Mouse (Mus musculus): ENCODE measurements at regions not wholly inside any gene's neighbourhood (a gene's known extent, or its start where the extent isn't known, plus 50 kb on each side); places are given as distances from the start of the nearest gene placed in this dataset.

GRCm38 (mm10) chr12:13073126-13073886 lies 131.6 kb upstream of the Mycn start:
- no peak for TF ChIP-seq GATA4 (IDR thresholded peaks at IDR 0.05; ENCODE audit: insufficient replicate concordance, low read length)

GRCm38 (mm10) chr12:13067295-13067694 lies 125.6 kb upstream of the Mycn start:
- TF ChIP-seq GATA4 (IDR thresholded peaks at IDR 0.05; ENCODE audit: insufficient replicate concordance, low read length) = no peak

- TF ChIP-seq GATA4 (IDR thresholded peaks at IDR 0.05; ENCODE audit: insufficient replicate concordance, low read length) = no peak
Observed at GRCm38 (mm10) chr12:13066604-13067181, 125.0 kb upstream of the Mycn start.

- TF ChIP-seq GATA4 (IDR thresholded peaks at IDR 0.05; ENCODE audit: insufficient replicate concordance, low read length) = no peak
Observed at GRCm38 (mm10) chr12:13059473-13059872, 117.8 kb upstream of the Mycn start.

- TF ChIP-seq GATA4 (IDR thresholded peaks at IDR 0.05; ENCODE audit: insufficient replicate concordance, low read length) = no peak
Observed at GRCm38 (mm10) chr12:13056246-13056645, 114.5 kb upstream of the Mycn start.

- TF ChIP-seq GATA4 (IDR thresholded peaks at IDR 0.05; ENCODE audit: insufficient replicate concordance, low read length) = no peak
Observed at GRCm38 (mm10) chr12:13054611-13055010, 112.9 kb upstream of the Mycn start.

- TF ChIP-seq GATA4 (IDR thresholded peaks at IDR 0.05; ENCODE audit: insufficient replicate concordance, low read length) = no peak
Observed at GRCm38 (mm10) chr12:13053746-13054145, 112.0 kb upstream of the Mycn start.

- no peak for TF ChIP-seq GATA4 (IDR thresholded peaks at IDR 0.05; ENCODE audit: insufficient replicate concordance, low read length)
Observed at GRCm38 (mm10) chr12:13052845-13053623, 111.3 kb upstream of the Mycn start.

- no peak for TF ChIP-seq GATA4 (IDR thresholded peaks at IDR 0.05; ENCODE audit: insufficient replicate concordance, low read length)
Observed at GRCm38 (mm10) chr12:13052164-13052563, 110.5 kb upstream of the Mycn start.

- no peak for TF ChIP-seq GATA4 (IDR thresholded peaks at IDR 0.05; ENCODE audit: insufficient replicate concordance, low read length)
Observed at GRCm38 (mm10) chr12:13049659-13050058, 107.9 kb upstream of the Mycn start.

- TF ChIP-seq GATA4 (IDR thresholded peaks at IDR 0.05; ENCODE audit: insufficient replicate concordance, low read length) = no peak
Observed at GRCm38 (mm10) chr12:13048168-13048727, 106.5 kb upstream of the Mycn start.

GRCm38 (mm10) chr12:13042934-13043333 lies 101.2 kb upstream of the Mycn start:
- TF ChIP-seq GATA4 (IDR thresholded peaks at IDR 0.05; ENCODE audit: insufficient replicate concordance, low read length) = no peak

- no peak for TF ChIP-seq GATA4 (IDR thresholded peaks at IDR 0.05; ENCODE audit: insufficient replicate concordance, low read length)
Observed at GRCm38 (mm10) chr12:13035108-13035741, 93.5 kb upstream of the Mycn start.

- TF ChIP-seq GATA4 (IDR thresholded peaks at IDR 0.05; ENCODE audit: insufficient replicate concordance, low read length) = no peak
Observed at GRCm38 (mm10) chr12:13030333-13030732, 88.6 kb upstream of the Mycn start.

- no peak for TF ChIP-seq GATA4 (IDR thresholded peaks at IDR 0.05; ENCODE audit: insufficient replicate concordance, low read length)
Observed at GRCm38 (mm10) chr12:13028086-13028485, 86.4 kb upstream of the Mycn start.

Data from liver, adult (tissue).